Mouse (Mus musculus): Measurements from ENCODE around the gene Aars2. TPM values are rescaled to one million over a fixed set of nuclear protein-coding genes. Genes with fewer than 3 reads are reported as not detected.

The Aars2 gene
- polyA plus RNA-seq, 1 experiment from 2014 or later: 25.7 TPM

DNA sequence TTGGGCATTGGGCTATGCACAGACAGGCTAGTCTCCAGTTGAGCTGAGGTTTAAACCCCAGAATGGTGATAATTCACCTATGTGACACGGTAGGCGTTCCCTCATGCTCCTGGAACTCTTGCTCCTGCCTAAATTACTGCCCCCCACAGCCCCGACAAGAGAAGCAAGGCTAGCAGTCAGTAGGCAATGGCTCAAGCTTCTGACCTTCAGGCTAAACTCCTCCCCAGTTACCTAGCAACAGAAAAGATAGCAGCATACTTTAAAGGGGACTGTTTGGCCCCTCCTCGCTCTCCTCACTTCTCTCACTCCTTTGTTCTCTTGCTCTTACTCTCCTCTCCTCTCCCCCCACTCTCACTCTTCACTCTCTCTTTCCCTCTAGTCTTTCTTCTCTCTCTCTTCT, 5.7 kb upstream of the Aars2 start:
- Histone ChIP-seq H3K27me3 (no peaks in the 10 kb centered on the region), H3K4me3 (no peak overlapping the region), H3K9me3 (no peaks in the 10 kb centered on the region), H3K4me1 (no peaks in the 10 kb centered on the region), H3K9ac (no peak overlapping the region), H3K36me3 (no peaks in the 10 kb centered on the region), H3K27ac (no peak overlapping the region), H3K4me2 (replicated peaks) (no peak overlapping the region)
- 28% methylated on average over 4 of the region's 4 CpGs for WGBS
- ATAC-seq (ENCODE audit: insufficient number of reproducible peaks, insufficient read depth, low FRiP score, low TSS enrichment): no peak

DNA sequence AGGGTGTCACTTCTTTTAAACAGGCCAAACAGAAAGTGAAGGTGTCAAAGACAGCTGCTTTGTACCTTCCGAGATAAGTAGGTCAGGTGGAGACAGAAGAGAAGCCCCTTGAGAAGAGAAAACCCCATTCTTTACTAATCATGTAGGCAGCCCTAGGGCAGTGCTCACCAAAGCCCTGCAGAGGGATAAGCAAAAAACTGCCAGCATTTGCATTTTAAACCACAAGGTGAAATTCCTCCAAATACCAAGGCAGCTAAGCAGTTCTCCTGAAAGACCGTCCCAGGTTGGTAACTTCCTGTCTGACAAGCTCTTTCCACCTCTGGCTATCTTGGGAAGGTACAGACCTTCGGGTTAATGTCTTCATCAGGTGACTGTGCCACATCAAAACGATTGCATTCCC, 4.3 kb upstream of the Aars2 start:
- whole genome bisulfite sequencing: 58% methylated on average over 4 of the region's 4 CpGs
- no peaks in the 10 kb centered on the region for H3K27me3 ChIP-seq
- no peak overlapping the region for H3K4me3 ChIP-seq
- H3K9me3 ChIP-seq: no peaks in the 10 kb centered on the region
- no peaks in the 10 kb centered on the region for H3K36me3 ChIP-seq
- no peak for ATAC-seq (ENCODE audit: insufficient number of reproducible peaks, insufficient read depth, low FRiP score, low TSS enrichment)
- no peak overlapping the region for H3K9ac ChIP-seq
- H3K4me2 ChIP-seq (replicated peaks): no peak overlapping the region
- H3K4me1 ChIP-seq: peaks cover 5% of the 10 kb centered on the region
- H3K27ac ChIP-seq: no peak overlapping the region

DNA sequence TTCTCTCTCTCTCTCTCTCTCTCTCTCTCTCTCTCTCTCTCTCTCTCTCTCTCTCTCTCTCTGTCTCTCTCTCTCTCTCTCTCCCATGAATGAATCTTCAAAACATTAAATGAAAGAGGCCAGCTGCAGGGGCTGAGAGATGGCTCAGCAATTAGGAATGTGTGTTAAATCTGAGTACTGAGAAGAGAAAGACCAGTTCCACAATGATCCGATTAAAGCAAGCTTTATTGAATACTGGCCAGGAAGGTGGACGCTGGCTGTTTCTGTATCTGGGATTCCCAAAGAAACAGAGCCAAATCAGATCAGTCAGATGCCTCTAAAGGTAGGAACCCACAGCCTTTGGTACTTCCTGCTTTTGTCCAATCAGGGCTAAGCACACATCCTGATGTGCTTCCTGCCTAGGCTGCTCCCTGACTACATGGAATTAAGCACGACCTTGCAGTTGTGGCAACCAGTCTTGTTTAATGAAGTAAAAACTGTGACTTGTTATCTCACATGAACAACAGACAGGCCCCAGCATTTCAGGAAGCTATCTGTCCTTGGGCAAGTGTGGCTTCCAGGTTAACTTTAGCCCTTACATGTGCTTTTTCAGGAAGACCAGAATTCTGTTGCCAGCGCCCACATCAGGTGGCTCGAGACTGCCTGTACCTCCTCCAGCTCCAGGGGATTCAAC, 3.2 kb upstream of the Aars2 start:
- no peak overlapping the region for H3K4me2 ChIP-seq (replicated peaks)
- no peak overlapping the region for H3K9ac ChIP-seq
- H3K4me3 ChIP-seq: no peak overlapping the region
- peaks cover 10% of the 10 kb centered on the region for H3K4me1 ChIP-seq
- H3K27ac ChIP-seq: no peak overlapping the region
- 59% methylated on average over 5 of the region's 5 CpGs for WGBS
- H3K9me3 ChIP-seq: no peaks in the 10 kb centered on the region
- H3K27me3 ChIP-seq: no peaks in the 10 kb centered on the region
- ATAC-seq (ENCODE audit: insufficient number of reproducible peaks, insufficient read depth, low FRiP score, low TSS enrichment): no peak
- H3K36me3 ChIP-seq: peaks cover 2% of the 10 kb centered on the region; the same call in 1 of the 2 replicates

DNA sequence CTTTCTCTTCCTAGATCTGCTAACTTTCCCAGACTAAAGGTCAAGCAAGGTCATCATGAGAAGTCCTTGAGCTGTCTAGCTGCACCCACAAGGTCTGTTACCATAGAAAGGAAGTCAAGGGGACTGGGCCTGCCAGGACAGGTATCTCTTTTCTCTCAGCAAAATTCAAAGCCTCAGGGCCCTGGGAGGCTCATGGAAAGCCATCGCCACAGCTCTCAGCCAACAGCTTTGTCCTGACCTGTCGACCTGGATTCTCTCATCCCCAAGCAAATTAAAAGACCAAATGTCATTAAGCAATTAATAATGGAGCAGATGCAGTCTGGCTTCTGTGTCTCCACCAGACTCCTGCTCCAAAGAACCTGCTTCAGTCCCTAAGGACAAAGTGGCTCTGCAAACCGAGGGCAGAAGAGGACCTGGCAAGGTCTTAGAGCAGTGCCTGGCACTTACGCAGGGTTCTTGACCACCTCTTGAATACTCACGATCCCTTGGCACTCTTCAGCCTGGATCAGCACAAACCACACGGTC, 638 bp upstream of the Aars2 start:
- Histone ChIP-seq H3K4me1 (peaks cover 10% of the 10 kb centered on the region), H3K27ac (no peak overlapping the region), H3K9me3 (no peaks in the 10 kb centered on the region), H3K4me3 (no peak overlapping the region), H3K9ac (peak overlapping the region; percentile 64; the same call in 1 of the 2 replicates), H3K27me3 (no peaks in the 10 kb centered on the region), H3K36me3 (peaks cover 22% of the 10 kb centered on the region), H3K4me2 (replicated peaks) (no peak overlapping the region)
- ATAC-seq (ENCODE audit: insufficient number of reproducible peaks, insufficient read depth, low FRiP score, low TSS enrichment): no peak
- 73% methylated on average over 6 of the region's 6 CpGs for WGBS

DNA sequence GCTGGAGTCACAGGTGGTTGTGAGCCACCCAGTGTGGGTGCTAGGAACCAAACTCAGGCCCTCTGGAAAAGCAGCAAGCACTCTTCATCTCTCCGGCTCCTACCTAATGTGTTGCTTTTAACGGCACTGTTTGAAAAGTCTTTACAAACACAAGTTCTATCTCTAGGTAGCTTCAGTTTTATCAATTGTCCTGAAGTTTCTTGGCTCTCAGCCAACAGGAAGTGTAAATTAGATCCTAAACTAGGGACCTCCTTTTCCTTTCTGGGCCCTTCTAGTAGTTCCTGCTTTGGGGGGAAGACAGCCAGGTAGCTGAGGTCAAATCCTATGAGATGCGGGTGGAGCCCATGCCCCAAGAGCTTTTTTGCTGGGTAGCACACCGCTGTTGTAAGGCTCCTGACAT, 4.2 kb downstream of the Aars2 start:
- ATAC-seq (ENCODE audit: insufficient number of reproducible peaks, insufficient read depth, low FRiP score, low TSS enrichment): no peak
- Histone ChIP-seq H3K9ac (no peak overlapping the region), H3K36me3 (peaks cover 31% of the 10 kb centered on the region), H3K4me1 (peaks cover 10% of the 10 kb centered on the region), H3K4me3 (no peak overlapping the region), H3K4me2 (replicated peaks) (no peak overlapping the region), H3K9me3 (no peaks in the 10 kb centered on the region), H3K27me3 (no peaks in the 10 kb centered on the region), H3K27ac (no peak overlapping the region)
- WGBS: 95% methylated on average over 4 of the region's 4 CpGs

DNA sequence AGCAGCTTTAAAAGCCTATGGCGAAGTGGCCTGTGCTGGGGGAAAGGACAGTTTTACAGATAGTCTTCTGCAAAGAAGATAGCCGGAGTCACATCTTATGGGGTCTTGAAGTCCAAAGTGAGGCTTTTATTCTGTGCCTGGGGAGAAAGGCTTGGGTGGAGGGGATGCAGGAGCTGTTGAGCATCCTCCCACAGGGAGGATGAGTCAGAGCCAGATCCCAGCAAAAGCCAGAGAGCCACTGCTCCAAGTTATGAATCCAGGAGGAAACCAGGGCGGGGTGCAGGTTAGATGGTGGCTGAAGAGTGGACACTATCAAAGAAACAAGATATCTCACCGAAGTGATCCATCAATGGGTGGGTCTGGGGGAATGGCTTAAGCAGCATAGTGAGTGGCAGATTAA, 5.1 kb downstream of the Aars2 start:
- no peak overlapping the region for H3K27ac ChIP-seq
- peaks cover 6% of the 10 kb centered on the region for H3K4me1 ChIP-seq
- no peak overlapping the region for H3K9ac ChIP-seq
- no peak for ATAC-seq (ENCODE audit: insufficient number of reproducible peaks, insufficient read depth, low FRiP score, low TSS enrichment)
- no peaks in the 10 kb centered on the region for H3K27me3 ChIP-seq
- no peaks in the 10 kb centered on the region for H3K9me3 ChIP-seq
- 91% methylated on average over 4 of the region's 4 CpGs for WGBS
- no peak overlapping the region for H3K4me3 ChIP-seq
- no peak overlapping the region for H3K4me2 ChIP-seq (replicated peaks)
- peaks cover 32% of the 10 kb centered on the region for H3K36me3 ChIP-seq

GRCm38 (mm10) chr17:45515204-45515726, 8.6 kb downstream of the Aars2 start:
- no peaks in the 10 kb centered on the region for H3K4me1 ChIP-seq
- H3K9ac ChIP-seq: no peak overlapping the region
- H3K9me3 ChIP-seq: no peaks in the 10 kb centered on the region
- ATAC-seq (ENCODE audit: insufficient number of reproducible peaks, insufficient read depth, low FRiP score, low TSS enrichment): no peak
- no peak overlapping the region for H3K27ac ChIP-seq
- H3K36me3 ChIP-seq: peaks cover 50% of the 10 kb centered on the region
- 57% methylated on average over 15 of the region's 15 CpGs for WGBS
- H3K4me3 ChIP-seq: no peak overlapping the region
- H3K4me2 ChIP-seq (replicated peaks): no peak overlapping the region
- H3K27me3 ChIP-seq: no peaks in the 10 kb centered on the region

DNA sequence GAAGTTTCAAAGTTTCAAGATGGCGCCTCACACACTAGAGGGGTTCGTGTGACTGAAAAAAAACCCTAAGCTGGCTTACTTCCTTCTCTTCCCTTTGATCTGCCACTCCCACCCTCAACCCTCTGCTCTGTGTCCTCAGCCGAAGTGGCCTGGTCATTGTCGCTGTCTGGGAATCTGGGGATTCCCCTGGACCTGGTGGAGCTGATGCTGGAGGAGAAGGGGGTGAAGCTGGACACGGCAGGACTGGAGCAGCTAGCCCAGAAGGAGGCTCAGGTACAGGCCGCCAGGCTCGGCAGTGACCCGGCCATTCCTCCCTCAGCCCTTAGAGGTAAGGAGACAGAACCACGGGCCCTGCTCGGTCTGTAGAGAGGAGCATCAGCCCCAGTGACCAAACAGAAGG, 9.2 kb downstream of the Aars2 start:
- no peaks in the 10 kb centered on the region for H3K4me1 ChIP-seq
- H3K4me2 ChIP-seq (replicated peaks): no peak overlapping the region
- peaks cover 50% of the 10 kb centered on the region for H3K36me3 ChIP-seq
- H3K9ac ChIP-seq: no peak overlapping the region
- no peak overlapping the region for H3K27ac ChIP-seq
- no peaks in the 10 kb centered on the region for H3K27me3 ChIP-seq
- WGBS: 89% methylated on average over 10 of the region's 10 CpGs
- no peaks in the 10 kb centered on the region for H3K9me3 ChIP-seq
- ATAC-seq (ENCODE audit: insufficient number of reproducible peaks, insufficient read depth, low FRiP score, low TSS enrichment): no peak
- H3K4me3 ChIP-seq: no peak overlapping the region

DNA sequence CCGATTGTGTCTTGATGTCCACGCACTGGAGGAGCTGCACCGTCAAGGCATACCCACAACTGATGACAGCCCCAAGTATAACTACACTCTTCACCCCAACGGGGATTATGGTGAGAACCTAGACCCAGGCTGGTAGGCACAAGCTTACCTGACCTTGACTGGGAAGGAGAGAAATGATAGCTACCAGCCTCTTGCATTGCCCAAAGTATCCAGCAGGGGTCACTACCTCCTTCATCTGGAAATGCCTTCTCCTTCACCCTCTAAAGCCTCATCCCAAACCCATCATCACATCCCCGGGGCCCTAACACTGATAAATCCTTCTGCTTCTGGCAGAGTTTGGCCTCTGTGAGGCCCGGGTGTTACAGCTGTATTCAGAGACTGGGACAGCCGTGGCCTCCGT, 9.8 kb downstream of the Aars2 start:
- 58% methylated on average over 8 of the region's 8 CpGs for WGBS
- Histone ChIP-seq H3K4me2 (replicated peaks) (no peak overlapping the region), H3K27ac (no peak overlapping the region), H3K9ac (no peak overlapping the region), H3K36me3 (peaks cover 47% of the 10 kb centered on the region), H3K4me3 (no peak overlapping the region), H3K4me1 (no peaks in the 10 kb centered on the region), H3K27me3 (no peaks in the 10 kb centered on the region), H3K9me3 (no peaks in the 10 kb centered on the region)
- no peak for ATAC-seq (ENCODE audit: insufficient number of reproducible peaks, insufficient read depth, low FRiP score, low TSS enrichment)

GRCm38 (mm10) chr17:45517135-45517534, 10.5 kb downstream of the Aars2 start:
- Histone ChIP-seq H3K36me3 (peaks cover 46% of the 10 kb centered on the region), H3K27me3 (no peaks in the 10 kb centered on the region), H3K4me2 (replicated peaks) (no peak overlapping the region), H3K4me1 (no peaks in the 10 kb centered on the region), H3K4me3 (no peak overlapping the region), H3K9ac (no peak overlapping the region), H3K27ac (no peak overlapping the region), H3K9me3 (no peaks in the 10 kb centered on the region)
- 93% methylated on average over 21 of the region's 21 CpGs for WGBS
- no peak for ATAC-seq (ENCODE audit: insufficient number of reproducible peaks, insufficient read depth, low FRiP score, low TSS enrichment)

GRCm38 (mm10) chr17:45517549-45518215, 11.0 kb downstream of the Aars2 start:
- Histone ChIP-seq H3K4me3 (no peak overlapping the region), H3K27ac (no peak overlapping the region), H3K4me2 (replicated peaks) (no peak overlapping the region), H3K27me3 (no peaks in the 10 kb centered on the region), H3K4me1 (peaks cover 1% of the 10 kb centered on the region; the same call in 1 of the 2 replicates), H3K36me3 (peaks cover 46% of the 10 kb centered on the region), H3K9ac (no peak overlapping the region), H3K9me3 (no peaks in the 10 kb centered on the region)
- 90% methylated on average over 28 of the region's 28 CpGs for WGBS
- ATAC-seq (ENCODE audit: insufficient number of reproducible peaks, insufficient read depth, low FRiP score, low TSS enrichment): no peak

All from embryonic facial prominence, embryonic 12.5 days (tissue).